Mouse (Mus musculus): ENCODE measurements at regions not wholly inside any gene's neighbourhood (a gene's known extent, or its start where the extent isn't known, plus 50 kb on each side); places are given as distances from the start of the nearest gene placed in this dataset.
A peak's percentile ranks its signal among the peaks of the same experiment; 100 is the strongest.

DNA sequence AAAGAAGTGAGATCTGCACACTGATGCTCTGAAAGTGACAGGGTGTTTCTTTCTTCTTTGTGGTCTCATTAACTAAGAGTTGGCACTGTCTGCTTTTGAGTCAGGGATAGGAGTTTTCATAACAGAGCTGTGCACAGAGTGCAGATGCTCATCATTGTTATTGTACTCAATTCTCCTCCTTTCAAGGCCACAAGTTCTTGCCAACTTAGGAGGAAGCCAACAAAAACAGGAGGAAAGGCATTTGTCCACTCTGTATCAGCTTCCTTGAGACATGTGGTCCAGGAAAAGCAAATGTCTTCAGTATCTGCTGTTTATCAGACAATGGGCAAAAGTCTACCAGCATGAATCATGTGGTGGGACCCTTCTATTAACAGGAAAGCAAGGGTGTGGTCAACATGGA, 345.1 kb downstream of the Fam181b start:
- Histone ChIP-seq H3K36me3 (ENCODE audit: control insufficient read depth, insufficient read depth, low read length) (no peaks in the 10 kb centered on the region), H3K9me3 (ENCODE audit: control insufficient read depth, low read length) (no peaks in the 10 kb centered on the region), H3K4me2 (replicated peaks; ENCODE audit: low read depth, low read length) (no peak overlapping the region), H3K27ac (ENCODE audit: low read depth, low read length) (no peak overlapping the region), H3K27me3 (ENCODE audit: control insufficient read depth, insufficient read depth, low read length) (no peaks in the 10 kb centered on the region), H3K4me3 (ENCODE audit: low read depth, low read length) (no peak overlapping the region), H3K4me1 (replicated peaks; ENCODE audit: control insufficient read depth, insufficient read depth, low read length) (no peaks in the 10 kb centered on the region), H3K9ac (ENCODE audit: low read depth, low read length) (no peak overlapping the region)
- ATAC-seq (ENCODE audit: low FRiP score) = no peak
- DNase-seq (ENCODE audit: low spot score) = no peak

DNA sequence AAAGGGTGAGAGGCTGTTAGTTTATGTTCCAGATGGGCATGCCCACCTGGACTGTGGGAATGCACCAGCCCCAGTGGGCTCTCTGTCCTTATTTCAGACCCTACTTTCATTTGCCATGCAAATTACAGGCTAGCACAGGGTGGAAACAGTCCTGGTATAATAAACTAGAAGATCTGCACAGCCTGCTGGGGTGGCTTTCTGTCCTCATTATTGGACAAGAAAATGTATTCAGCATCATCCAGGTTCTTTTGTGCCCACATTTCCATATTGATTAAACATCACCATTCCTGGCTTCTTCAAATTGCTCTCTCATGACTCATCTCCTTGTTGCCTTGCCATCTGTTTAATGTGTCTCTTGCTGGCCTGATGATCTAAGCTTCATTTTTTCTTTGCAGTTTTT, 355.4 kb downstream of the Fam181b start:
- Histone ChIP-seq H3K27me3 (ENCODE audit: control insufficient read depth, insufficient read depth, low read length) (no peaks in the 10 kb centered on the region), H3K4me3 (ENCODE audit: low read depth, low read length) (no peak overlapping the region), H3K9ac (ENCODE audit: low read depth, low read length) (no peak overlapping the region), H3K27ac (ENCODE audit: low read depth, low read length) (no peak overlapping the region), H3K9me3 (ENCODE audit: control insufficient read depth, low read length) (no peaks in the 10 kb centered on the region), H3K36me3 (ENCODE audit: control insufficient read depth, insufficient read depth, low read length) (no peaks in the 10 kb centered on the region), H3K4me1 (replicated peaks; ENCODE audit: control insufficient read depth, insufficient read depth, low read length) (no peaks in the 10 kb centered on the region), H3K4me2 (replicated peaks; ENCODE audit: low read depth, low read length) (no peak overlapping the region)
- peak; percentile 70; the same call in 1 of the 2 replicates for ATAC-seq (ENCODE audit: low FRiP score)
- no peak for DNase-seq (ENCODE audit: low spot score)

DNA sequence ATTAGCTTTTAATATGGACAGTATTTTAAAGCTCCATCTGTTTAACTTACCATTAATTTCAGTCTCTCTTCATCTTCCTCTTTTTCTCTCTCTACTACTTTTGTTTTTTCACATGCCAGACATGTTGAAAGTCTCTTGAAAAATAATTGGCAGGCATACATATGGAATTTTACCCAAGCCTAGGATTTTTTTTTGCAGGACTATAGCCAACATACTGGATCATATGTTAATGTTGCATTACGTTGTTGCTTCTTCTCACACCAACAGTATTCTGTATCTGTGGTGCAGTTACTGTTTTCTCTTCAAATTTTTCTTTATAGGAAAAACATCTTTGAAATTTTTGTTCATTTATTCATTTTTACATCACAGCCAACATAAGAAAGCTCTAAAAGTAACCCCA, 374.4 kb downstream of the Fam181b start:
- Histone ChIP-seq H3K27ac (ENCODE audit: low read depth, low read length) (no peak overlapping the region), H3K36me3 (ENCODE audit: control insufficient read depth, insufficient read depth, low read length) (no peaks in the 10 kb centered on the region), H3K4me2 (replicated peaks; ENCODE audit: low read depth, low read length) (no peak overlapping the region), H3K27me3 (ENCODE audit: control insufficient read depth, insufficient read depth, low read length) (no peaks in the 10 kb centered on the region), H3K9ac (ENCODE audit: low read depth, low read length) (no peak overlapping the region), H3K9me3 (ENCODE audit: control insufficient read depth, low read length) (no peaks in the 10 kb centered on the region), H3K4me3 (ENCODE audit: low read depth, low read length) (no peak overlapping the region), H3K4me1 (replicated peaks; ENCODE audit: control insufficient read depth, insufficient read depth, low read length) (no peaks in the 10 kb centered on the region)
- no peak for DNase-seq (ENCODE audit: low spot score)
- WGBS = 92% methylated on average over 1 of the region's 1 CpGs
- no peak for ATAC-seq (ENCODE audit: low FRiP score)

DNA sequence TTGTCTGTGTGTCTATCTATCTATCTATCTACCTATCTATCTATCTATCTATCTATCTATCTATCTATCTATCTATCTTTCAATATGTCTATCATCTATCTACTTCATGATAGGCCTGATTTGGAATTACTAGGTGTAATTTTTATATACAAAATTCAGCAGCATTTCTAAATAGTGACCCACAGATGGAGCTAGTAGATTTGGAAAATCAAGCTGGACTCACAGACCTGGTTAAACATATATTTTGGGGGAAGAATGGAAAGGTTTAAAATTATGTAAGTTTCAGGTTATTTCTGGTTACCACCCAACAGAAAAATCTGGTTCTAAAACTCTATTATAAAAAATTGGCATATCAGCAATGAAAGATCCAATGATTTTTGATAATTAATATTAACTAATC, 383.7 kb downstream of the Fam181b start:
- no peaks in the 10 kb centered on the region for H3K4me1 ChIP-seq (replicated peaks; ENCODE audit: control insufficient read depth, insufficient read depth, low read length)
- H3K27ac ChIP-seq (ENCODE audit: low read depth, low read length) = no peak overlapping the region
- H3K36me3 ChIP-seq (ENCODE audit: control insufficient read depth, insufficient read depth, low read length) = no peaks in the 10 kb centered on the region
- H3K4me2 ChIP-seq (replicated peaks; ENCODE audit: low read depth, low read length) = no peak overlapping the region
- no peak overlapping the region for H3K4me3 ChIP-seq (ENCODE audit: low read depth, low read length)
- no peaks in the 10 kb centered on the region for H3K27me3 ChIP-seq (ENCODE audit: control insufficient read depth, insufficient read depth, low read length)
- DNase-seq (ENCODE audit: low spot score) (no peak), ATAC-seq (ENCODE audit: low FRiP score) (no peak)
- H3K9ac ChIP-seq (ENCODE audit: low read depth, low read length) = no peak overlapping the region
- no peaks in the 10 kb centered on the region for H3K9me3 ChIP-seq (ENCODE audit: control insufficient read depth, low read length)

DNA sequence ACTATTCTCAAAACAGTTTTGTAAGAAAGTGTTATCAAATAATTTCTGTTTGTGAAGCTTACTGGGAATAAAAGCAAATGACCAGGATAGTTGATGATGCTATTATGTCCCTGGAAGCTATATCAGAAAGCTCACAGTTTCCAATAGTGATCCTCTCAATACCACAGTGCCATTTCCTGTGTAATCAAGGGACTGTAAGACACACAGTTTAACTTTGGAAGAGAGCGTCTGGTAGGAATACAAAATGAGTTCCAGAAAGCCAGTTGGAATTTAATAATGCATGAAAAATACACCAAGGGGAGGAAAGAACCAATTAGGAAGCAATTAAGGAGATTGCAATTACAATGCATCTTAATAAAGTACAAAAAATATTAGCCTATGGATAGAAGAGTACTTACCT, 393.7 kb downstream of the Fam181b start:
- Histone ChIP-seq H3K36me3 (ENCODE audit: control insufficient read depth, insufficient read depth, low read length) (no peaks in the 10 kb centered on the region), H3K27ac (ENCODE audit: low read depth, low read length) (no peak overlapping the region), H3K9me3 (ENCODE audit: control insufficient read depth, low read length) (no peaks in the 10 kb centered on the region), H3K4me3 (ENCODE audit: low read depth, low read length) (no peak overlapping the region), H3K9ac (ENCODE audit: low read depth, low read length) (no peak overlapping the region), H3K4me1 (replicated peaks; ENCODE audit: control insufficient read depth, insufficient read depth, low read length) (no peaks in the 10 kb centered on the region), H3K4me2 (replicated peaks; ENCODE audit: low read depth, low read length) (no peak overlapping the region), H3K27me3 (ENCODE audit: control insufficient read depth, insufficient read depth, low read length) (no peaks in the 10 kb centered on the region)
- DNase-seq (ENCODE audit: low spot score) = no peak
- 81% methylated on average over 1 of the region's 1 CpGs for WGBS
- no peak for ATAC-seq (ENCODE audit: low FRiP score)

DNA sequence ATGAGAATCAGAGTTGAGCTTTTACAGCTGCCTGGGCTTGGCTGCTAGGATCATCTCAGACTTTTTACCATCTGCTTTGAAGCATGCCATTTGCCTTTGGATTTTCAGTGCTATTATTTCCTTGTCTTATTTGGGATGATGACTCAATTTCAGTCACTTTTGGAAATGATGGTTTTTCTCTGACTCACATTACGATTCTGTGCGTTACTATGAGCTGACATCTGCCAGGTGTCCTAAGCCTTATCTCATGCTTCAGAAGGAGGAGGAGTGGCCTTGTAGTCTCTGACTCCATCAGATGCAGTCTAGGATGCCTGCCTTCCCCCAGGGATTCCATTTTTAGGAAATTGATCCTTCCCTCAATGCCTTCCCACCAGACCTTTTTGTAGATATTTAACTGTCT, 431.0 kb downstream of the Fam181b start:
- H3K9ac ChIP-seq (ENCODE audit: low read depth, low read length) = no peak overlapping the region
- no peaks in the 10 kb centered on the region for H3K9me3 ChIP-seq (ENCODE audit: control insufficient read depth, low read length)
- no peaks in the 10 kb centered on the region for H3K36me3 ChIP-seq (ENCODE audit: control insufficient read depth, insufficient read depth, low read length)
- no peak for ATAC-seq (ENCODE audit: low FRiP score)
- no peaks in the 10 kb centered on the region for H3K27me3 ChIP-seq (ENCODE audit: control insufficient read depth, insufficient read depth, low read length)
- no peaks in the 10 kb centered on the region for H3K4me1 ChIP-seq (replicated peaks; ENCODE audit: control insufficient read depth, insufficient read depth, low read length)
- no peak overlapping the region for H3K27ac ChIP-seq (ENCODE audit: low read depth, low read length)
- 93% methylated on average over 2 of the region's 2 CpGs for WGBS
- H3K4me3 ChIP-seq (ENCODE audit: low read depth, low read length) = no peak overlapping the region
- no peak for DNase-seq (ENCODE audit: low spot score)
- no peak overlapping the region for H3K4me2 ChIP-seq (replicated peaks; ENCODE audit: low read depth, low read length)

DNA sequence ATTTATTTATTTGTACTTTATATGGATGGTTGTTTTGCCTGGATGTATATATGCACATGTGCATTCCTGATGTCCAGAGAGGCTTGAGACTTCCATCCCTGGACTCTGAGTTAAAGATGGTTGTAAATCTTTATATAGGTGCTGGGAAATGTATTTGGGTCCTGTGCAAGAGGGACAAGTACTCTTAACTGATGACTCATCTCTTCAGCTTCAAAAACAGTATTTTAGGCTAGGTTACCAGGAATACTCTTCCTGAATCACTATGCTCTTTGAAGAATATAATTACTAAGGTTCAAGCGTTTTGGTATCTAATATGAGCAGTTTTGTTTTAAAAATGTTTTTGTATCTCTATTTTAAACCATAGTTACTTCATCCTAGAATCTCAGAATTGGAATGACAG, 431.6 kb downstream of the Fam181b start:
- DNase-seq (ENCODE audit: low spot score) (no peak), ATAC-seq (ENCODE audit: low FRiP score) (no peak)
- H3K4me1 ChIP-seq (replicated peaks; ENCODE audit: control insufficient read depth, insufficient read depth, low read length) = no peaks in the 10 kb centered on the region
- WGBS = 62% methylated on average over 1 of the region's 1 CpGs
- no peak overlapping the region for H3K27ac ChIP-seq (ENCODE audit: low read depth, low read length)
- H3K27me3 ChIP-seq (ENCODE audit: control insufficient read depth, insufficient read depth, low read length) = no peaks in the 10 kb centered on the region
- H3K36me3 ChIP-seq (ENCODE audit: control insufficient read depth, insufficient read depth, low read length) = no peaks in the 10 kb centered on the region
- no peak overlapping the region for H3K4me3 ChIP-seq (ENCODE audit: low read depth, low read length)
- no peak overlapping the region for H3K9ac ChIP-seq (ENCODE audit: low read depth, low read length)
- no peaks in the 10 kb centered on the region for H3K9me3 ChIP-seq (ENCODE audit: control insufficient read depth, low read length)
- H3K4me2 ChIP-seq (replicated peaks; ENCODE audit: low read depth, low read length) = no peak overlapping the region

DNA sequence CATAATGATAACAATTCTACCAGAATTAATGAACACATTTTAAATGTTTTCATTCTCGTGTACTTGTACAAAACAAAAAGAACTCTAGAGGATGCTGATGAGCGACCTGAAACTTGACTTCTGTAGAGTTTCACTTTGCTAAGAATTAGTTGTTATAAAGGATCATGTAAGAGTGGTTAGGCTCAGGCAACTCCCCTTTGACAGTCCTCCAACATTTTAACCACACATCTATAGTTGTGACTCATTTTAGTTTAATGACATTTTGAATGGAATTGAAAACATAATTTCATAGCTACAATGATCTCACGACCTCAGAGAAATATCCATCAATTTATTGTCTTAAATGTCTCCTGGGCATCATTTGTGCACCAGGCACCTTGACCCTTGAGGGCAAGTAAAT, 479.5 kb downstream of the Fam181b start:
- no peak for DNase-seq (ENCODE audit: low spot score)
- no peak for ATAC-seq (ENCODE audit: low FRiP score)
- no peak overlapping the region for H3K27ac ChIP-seq (ENCODE audit: low read depth, low read length)
- H3K9ac ChIP-seq (ENCODE audit: low read depth, low read length) = no peak overlapping the region
- H3K4me3 ChIP-seq (ENCODE audit: low read depth, low read length) = no peak overlapping the region
- H3K4me2 ChIP-seq (replicated peaks; ENCODE audit: low read depth, low read length) = no peak overlapping the region
- no peaks in the 10 kb centered on the region for H3K36me3 ChIP-seq (ENCODE audit: control insufficient read depth, insufficient read depth, low read length)
- H3K9me3 ChIP-seq (ENCODE audit: control insufficient read depth, low read length) = no peaks in the 10 kb centered on the region
- no peaks in the 10 kb centered on the region for H3K27me3 ChIP-seq (ENCODE audit: control insufficient read depth, insufficient read depth, low read length)
- WGBS = 80% methylated on average over 3 of the region's 3 CpGs
- no peaks in the 10 kb centered on the region for H3K4me1 ChIP-seq (replicated peaks; ENCODE audit: control insufficient read depth, insufficient read depth, low read length)

DNA sequence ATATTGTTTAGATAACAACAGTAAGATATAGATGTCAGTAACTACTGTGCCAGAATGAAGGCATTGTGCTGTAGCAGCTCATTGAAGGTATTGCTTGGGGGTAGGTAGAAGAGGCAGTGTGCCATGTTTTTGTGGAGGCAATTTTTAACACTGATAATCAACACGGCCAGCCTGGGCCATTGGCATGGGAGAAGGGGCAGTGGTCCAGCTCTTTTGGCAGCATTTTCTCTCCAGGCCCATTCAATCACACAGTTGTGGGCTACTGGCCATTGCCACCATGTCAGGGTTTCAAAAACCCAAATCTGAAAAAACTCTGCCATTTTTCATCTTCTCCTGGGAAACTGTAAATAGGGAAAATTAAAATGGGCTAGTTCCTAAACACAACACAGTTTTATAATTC, 497.9 kb downstream of the Fam181b start:
- DNase-seq (ENCODE audit: low spot score) = no peak
- no peaks in the 10 kb centered on the region for H3K4me1 ChIP-seq (replicated peaks; ENCODE audit: control insufficient read depth, insufficient read depth, low read length)
- no peak overlapping the region for H3K27ac ChIP-seq (ENCODE audit: low read depth, low read length)
- ATAC-seq (ENCODE audit: low FRiP score) = no peak
- H3K9ac ChIP-seq (ENCODE audit: low read depth, low read length) = no peak overlapping the region
- no peaks in the 10 kb centered on the region for H3K36me3 ChIP-seq (ENCODE audit: control insufficient read depth, insufficient read depth, low read length)
- no peaks in the 10 kb centered on the region for H3K27me3 ChIP-seq (ENCODE audit: control insufficient read depth, insufficient read depth, low read length)
- H3K4me3 ChIP-seq (ENCODE audit: low read depth, low read length) = no peak overlapping the region
- 100% methylated on average over 1 of the region's 1 CpGs for WGBS
- no peaks in the 10 kb centered on the region for H3K9me3 ChIP-seq (ENCODE audit: control insufficient read depth, low read length)
- H3K4me2 ChIP-seq (replicated peaks; ENCODE audit: low read depth, low read length) = no peak overlapping the region

DNA sequence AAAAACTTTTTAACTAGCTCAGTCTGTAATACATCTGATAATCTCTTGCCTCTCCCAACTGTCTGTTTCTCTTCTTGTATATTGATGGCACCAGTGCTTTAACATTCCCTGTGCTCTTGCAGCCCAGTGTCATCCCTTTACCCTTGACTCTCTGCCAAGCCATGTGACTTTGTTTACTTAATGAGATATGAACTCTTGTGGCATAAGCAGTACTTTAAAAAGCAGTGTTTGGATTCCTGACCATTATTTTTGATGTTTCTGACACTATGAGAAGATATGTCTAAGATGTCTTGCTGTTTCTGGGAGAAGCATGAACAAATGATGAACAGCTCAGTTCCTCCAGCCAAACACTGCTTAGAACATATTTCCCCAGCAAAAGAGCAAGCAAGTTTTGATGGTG, 507.5 kb downstream of the Fam181b start:
- H3K27ac ChIP-seq (ENCODE audit: low read depth, low read length) = no peak overlapping the region
- no peak for ATAC-seq (ENCODE audit: low FRiP score)
- H3K4me3 ChIP-seq (ENCODE audit: low read depth, low read length) = no peak overlapping the region
- no peaks in the 10 kb centered on the region for H3K4me1 ChIP-seq (replicated peaks; ENCODE audit: control insufficient read depth, insufficient read depth, low read length)
- H3K27me3 ChIP-seq (ENCODE audit: control insufficient read depth, insufficient read depth, low read length) = no peaks in the 10 kb centered on the region
- H3K36me3 ChIP-seq (ENCODE audit: control insufficient read depth, insufficient read depth, low read length) = no peaks in the 10 kb centered on the region
- no peak for DNase-seq (ENCODE audit: low spot score)
- no peak overlapping the region for H3K9ac ChIP-seq (ENCODE audit: low read depth, low read length)
- H3K9me3 ChIP-seq (ENCODE audit: control insufficient read depth, low read length) = no peaks in the 10 kb centered on the region
- H3K4me2 ChIP-seq (replicated peaks; ENCODE audit: low read depth, low read length) = no peak overlapping the region
